Mouse (Mus musculus): Measurements from ENCODE around the gene Rtca. TPM values are rescaled to one million over a fixed set of nuclear protein-coding genes. Genes with fewer than 3 reads are reported as not detected.
A peak's percentile ranks its signal among the peaks of the same experiment; 100 is the strongest.

Gene Rtca
- 51.0 TPM for polyA plus RNA-seq (2012; fragmentation: generic; extraction: Trizol)

DNA sequence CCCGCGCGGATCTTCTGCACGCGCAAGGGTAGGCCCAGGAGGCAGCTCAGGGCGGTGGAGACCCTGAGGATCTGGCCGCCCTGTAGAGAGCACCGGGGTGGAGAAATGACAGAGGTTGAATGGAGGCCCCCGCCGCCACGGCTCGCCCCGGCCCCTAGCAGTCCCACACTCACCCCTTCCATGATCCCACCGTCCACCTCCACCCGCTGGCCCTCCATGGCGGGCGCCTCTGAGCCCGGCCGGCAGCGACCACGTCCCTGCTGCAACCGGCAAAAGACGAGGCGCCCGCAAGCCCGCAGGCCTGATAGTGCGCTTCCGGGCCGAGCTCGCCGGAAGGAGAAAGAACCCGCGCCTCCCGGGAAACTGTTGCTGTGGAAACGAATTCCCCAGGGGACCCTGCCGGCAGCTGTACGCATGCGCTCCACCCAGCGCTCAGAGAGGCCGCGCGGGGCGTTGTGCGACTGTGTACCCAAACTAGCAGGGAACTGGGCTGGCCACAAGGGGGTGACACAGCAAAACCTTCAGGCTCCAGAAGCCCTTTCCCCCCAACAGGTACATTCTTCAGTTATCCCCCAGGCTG lies at the start of gene Rtca:
Gene Rtca (minus strand): TSS at position 437 of the 580 bp plus-strand sequence.
- H3K36me3 ChIP-seq (ENCODE audit: control insufficient read depth, insufficient read depth) = peaks cover 13% of the 10 kb centered on the region
- H3ac ChIP-seq (ENCODE audit: control insufficient read depth, insufficient read length) = peak within 1 kb of the TSS; percentile 5
- H3K4me2 ChIP-seq (ENCODE audit: low read depth) = peak within 1 kb of the TSS; percentile 87
- H3K79me2 ChIP-seq (ENCODE audit: control insufficient read depth, insufficient read depth) = peaks cover 25% of the 10 kb centered on the region
- H3K27me3 ChIP-seq (ENCODE audit: control insufficient read depth, insufficient read depth, insufficient read length) = no peaks in the 10 kb centered on the region
- peak within 1 kb of the TSS; percentile 62 for H3K4me3 ChIP-seq
- TF ChIP-seq USF1 (IDR thresholded peaks at IDR 0.05; ENCODE audit: low read depth) (no peak), CEBPB (IDR thresholded peaks at IDR 0.05; ENCODE audit: insufficient read depth, poor library complexity, severe bottlenecking) (no peak), REST (IDR thresholded peaks at IDR 0.05; ENCODE audit: insufficient read depth, insufficient read length) (no peak), MYOD1 (IDR thresholded peaks at IDR 0.05; ENCODE audit: control insufficient read depth in 1 of 3, insufficient read length in 2 of 3, low read depth in 2 of 3) (peak in 2 of 3 experiments; percentile 62 to 66), POLR2A (IDR thresholded peaks at IDR 0.05; ENCODE audit: insufficient read length, low read depth) (peak; percentile 73), POLR2AphosphoS2 (IDR thresholded peaks at IDR 0.05; ENCODE audit: insufficient read length, low read depth) (peak; percentile 56), SRF (IDR thresholded peaks at IDR 0.05; ENCODE audit: control insufficient read depth, insufficient read length, low read depth) (peak; percentile 54), MYOG (IDR thresholded peaks at IDR 0.05; ENCODE audit: control insufficient read depth in 1 of 3, insufficient read depth in 1 of 3, insufficient read length in 2 of 3, low read depth in 2 of 3) (peak in 2 of 3 experiments; percentile 70 to 88), MAX (IDR thresholded peaks at IDR 0.05; ENCODE audit: low read depth) (no peak)

DNA sequence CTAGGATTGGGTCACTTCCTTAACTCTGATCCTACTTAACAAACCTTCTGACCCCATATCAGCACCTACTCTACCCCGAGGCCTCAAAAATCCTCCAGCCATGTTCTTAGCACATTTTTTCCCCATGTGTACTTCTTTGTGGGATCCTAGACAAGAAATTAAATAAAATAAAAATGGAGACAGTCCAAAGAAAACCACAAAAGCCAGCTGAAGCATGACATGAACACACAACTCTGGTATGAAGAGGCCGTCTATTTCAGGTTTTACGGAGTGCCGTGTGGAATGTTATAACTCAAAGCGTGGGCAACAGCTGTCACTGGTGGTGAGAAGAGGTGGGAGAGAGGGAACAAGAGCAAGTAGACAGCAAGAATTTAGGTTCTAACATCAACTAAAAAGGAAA lies 43.4 kb upstream of the Rtca start:
- Histone ChIP-seq H3K27me3 (ENCODE audit: control insufficient read depth, insufficient read depth, insufficient read length) (no peaks in the 10 kb centered on the region), H3ac (ENCODE audit: control insufficient read depth, insufficient read length) (no peak overlapping the region)
- TF ChIP-seq USF1 (IDR thresholded peaks at IDR 0.05; ENCODE audit: low read depth) = no peak
- no peak for TF ChIP-seq TCF3 (IDR thresholded peaks at IDR 0.05; ENCODE audit: insufficient read length, low read depth)
- TF ChIP-seq MYOG (IDR thresholded peaks at IDR 0.05; ENCODE audit: control insufficient read depth in 1 of 3, insufficient read depth in 1 of 3, insufficient read length in 2 of 3, low read depth in 2 of 3) = peak in 2 of 3 experiments; percentile 76
- no peak for TF ChIP-seq REST (IDR thresholded peaks at IDR 0.05; ENCODE audit: insufficient read depth, insufficient read length)
- no peak for TF ChIP-seq SRF (IDR thresholded peaks at IDR 0.05; ENCODE audit: control insufficient read depth, insufficient read length, low read depth)
- no peak for TF ChIP-seq CEBPB (IDR thresholded peaks at IDR 0.05; ENCODE audit: insufficient read depth, poor library complexity, severe bottlenecking)
- TF ChIP-seq MYOD1 (IDR thresholded peaks at IDR 0.05; ENCODE audit: control insufficient read depth in 1 of 3, insufficient read length in 2 of 3, low read depth in 2 of 3) = peak; percentile 57 to 87 (median 86)
- TF ChIP-seq POLR2AphosphoS2 (IDR thresholded peaks at IDR 0.05; ENCODE audit: insufficient read length, low read depth) = no peak
- TF ChIP-seq TCF12 (IDR thresholded peaks at IDR 0.05; ENCODE audit: insufficient read depth, poor library complexity, severe bottlenecking) = peak; percentile 48
- TF ChIP-seq MAX (IDR thresholded peaks at IDR 0.05; ENCODE audit: low read depth) = no peak

DNA sequence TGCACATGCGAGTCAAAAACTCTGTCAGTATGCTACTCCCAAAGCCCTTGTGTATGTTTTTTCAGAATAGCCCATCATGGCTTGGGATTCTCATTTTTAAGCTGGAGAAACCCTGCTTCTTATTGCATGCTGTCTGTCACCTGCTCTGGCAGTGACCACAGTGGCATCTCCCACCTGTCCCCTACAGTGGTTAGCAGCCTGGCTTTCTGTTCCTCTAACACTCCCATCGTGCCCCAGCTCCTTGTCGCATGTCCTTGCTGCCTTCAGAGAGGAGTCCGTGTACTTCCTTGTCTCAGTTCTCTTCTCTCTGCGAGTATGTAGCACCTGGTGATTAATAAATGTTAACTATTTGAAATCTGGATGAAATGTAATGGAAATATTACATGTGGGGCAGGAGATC lies 39.4 kb upstream of the Rtca start:
- Histone ChIP-seq H3ac (ENCODE audit: control insufficient read depth, insufficient read length) (no peak overlapping the region), H3K36me3 (ENCODE audit: control insufficient read depth, insufficient read depth) (no peaks in the 10 kb centered on the region), H3K79me2 (ENCODE audit: control insufficient read depth, insufficient read depth) (no peaks in the 10 kb centered on the region), H3K4me3 (no peak overlapping the region), H3K27me3 (ENCODE audit: control insufficient read depth, insufficient read depth, insufficient read length) (no peaks in the 10 kb centered on the region), H3K4me2 (ENCODE audit: low read depth) (no peak overlapping the region)
- TF ChIP-seq POLR2AphosphoS2 (IDR thresholded peaks at IDR 0.05; ENCODE audit: insufficient read length, low read depth) = no peak
- no peak for TF ChIP-seq SRF (IDR thresholded peaks at IDR 0.05; ENCODE audit: control insufficient read depth, insufficient read length, low read depth)
- TF ChIP-seq REST (IDR thresholded peaks at IDR 0.05; ENCODE audit: insufficient read depth, insufficient read length) = no peak
- no peak for TF ChIP-seq TCF12 (IDR thresholded peaks at IDR 0.05; ENCODE audit: insufficient read depth, poor library complexity, severe bottlenecking)
- TF ChIP-seq MYOG (IDR thresholded peaks at IDR 0.05; ENCODE audit: control insufficient read depth in 1 of 3, insufficient read depth in 1 of 3, insufficient read length in 2 of 3, low read depth in 2 of 3) = peak in 2 of 3 experiments; percentile 61 to 82
- no peak for TF ChIP-seq TCF3 (IDR thresholded peaks at IDR 0.05; ENCODE audit: insufficient read length, low read depth)
- TF ChIP-seq MYOD1 (IDR thresholded peaks at IDR 0.05; ENCODE audit: control insufficient read depth in 1 of 3, insufficient read length in 2 of 3, low read depth in 2 of 3) = peak in 2 of 3 experiments; percentile 62 to 67

More for the DNA sequence above, 43.4 kb upstream of the Rtca start:
- Histone ChIP-seq H3K4me3 (no peak overlapping the region), H3K4me2 (ENCODE audit: low read depth) (no peak overlapping the region), H3K36me3 (ENCODE audit: control insufficient read depth, insufficient read depth) (no peaks in the 10 kb centered on the region), H3K79me2 (ENCODE audit: control insufficient read depth, insufficient read depth) (no peaks in the 10 kb centered on the region)

DNA sequence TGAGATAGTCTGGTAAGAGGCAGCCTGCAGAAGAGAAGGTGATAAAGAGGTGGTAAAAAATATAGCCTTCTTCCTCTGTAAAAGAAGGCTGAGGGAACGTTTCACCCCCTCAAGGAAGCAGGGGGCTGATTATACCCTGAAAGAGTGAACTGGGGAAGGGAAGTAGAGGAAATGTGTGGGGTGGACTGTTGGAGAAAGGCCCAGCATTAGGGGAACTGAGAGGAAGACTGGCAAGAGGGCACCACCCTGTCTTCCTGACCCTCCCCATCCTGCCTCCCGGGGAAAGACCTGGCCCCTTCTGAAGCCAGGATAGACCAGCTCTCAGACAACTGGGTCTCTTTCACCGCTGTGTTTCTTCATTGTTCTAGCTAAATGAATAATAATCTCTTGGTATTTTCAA lies 34.5 kb upstream of the Rtca start:
- Histone ChIP-seq H3K36me3 (ENCODE audit: control insufficient read depth, insufficient read depth) (peaks cover 7% of the 10 kb centered on the region), H3K79me2 (ENCODE audit: control insufficient read depth, insufficient read depth) (no peaks in the 10 kb centered on the region), H3K4me2 (ENCODE audit: low read depth) (no peak overlapping the region), H3K4me3 (no peak overlapping the region), H3K27me3 (ENCODE audit: control insufficient read depth, insufficient read depth, insufficient read length) (no peaks in the 10 kb centered on the region), H3ac (ENCODE audit: control insufficient read depth, insufficient read length) (no peak overlapping the region)
- TF ChIP-seq TCF12 (IDR thresholded peaks at IDR 0.05; ENCODE audit: insufficient read depth, poor library complexity, severe bottlenecking) (no peak), REST (IDR thresholded peaks at IDR 0.05; ENCODE audit: insufficient read depth, insufficient read length) (no peak), MAX (IDR thresholded peaks at IDR 0.05; ENCODE audit: low read depth) (no peak), USF1 (IDR thresholded peaks at IDR 0.05; ENCODE audit: low read depth) (no peak), CEBPB (IDR thresholded peaks at IDR 0.05; ENCODE audit: insufficient read depth, poor library complexity, severe bottlenecking) (no peak), TCF3 (IDR thresholded peaks at IDR 0.05; ENCODE audit: insufficient read length, low read depth) (no peak), E2F4 (IDR thresholded peaks at IDR 0.05; ENCODE audit: insufficient read depth) (no peak), MYOG (IDR thresholded peaks at IDR 0.05; ENCODE audit: control insufficient read depth in 1 of 3, insufficient read depth in 1 of 3, insufficient read length in 2 of 3, low read depth in 2 of 3) (no peak), POLR2AphosphoS2 (IDR thresholded peaks at IDR 0.05; ENCODE audit: insufficient read length, low read depth) (no peak), POLR2A (IDR thresholded peaks at IDR 0.05; ENCODE audit: insufficient read length, low read depth) (no peak), SRF (IDR thresholded peaks at IDR 0.05; ENCODE audit: control insufficient read depth, insufficient read length, low read depth) (no peak), MYOD1 (IDR thresholded peaks at IDR 0.05; ENCODE audit: control insufficient read depth in 1 of 3, insufficient read length in 2 of 3, low read depth in 2 of 3) (no peak)
